Mouse (Mus musculus): ENCODE results near the gene Vac14.
A peak's percentile ranks its signal among the peaks of the same experiment; 100 is the strongest.

Gene Vac14

DNA sequence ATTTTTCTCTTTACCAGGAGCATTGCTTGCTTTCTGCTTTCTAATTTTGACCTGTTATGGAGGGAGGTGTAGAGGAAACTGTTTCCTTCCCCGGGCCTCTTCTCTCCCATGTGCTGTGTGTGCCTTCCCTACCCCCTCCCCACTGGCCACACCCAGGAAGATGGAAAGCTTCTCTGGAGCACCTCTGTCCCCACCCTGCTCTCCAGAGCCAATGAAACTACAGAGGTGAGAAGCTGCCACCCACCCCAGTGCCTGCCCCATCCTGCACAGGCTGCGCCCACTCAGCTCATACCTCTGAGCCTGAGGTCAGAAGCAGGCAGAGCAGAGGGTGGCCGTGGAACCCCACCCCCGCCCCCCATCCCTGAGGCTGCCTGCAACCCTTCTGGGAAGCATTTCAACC is 136.3 kb downstream of the Vac14 start:
- no peak for DNase-seq

DNA sequence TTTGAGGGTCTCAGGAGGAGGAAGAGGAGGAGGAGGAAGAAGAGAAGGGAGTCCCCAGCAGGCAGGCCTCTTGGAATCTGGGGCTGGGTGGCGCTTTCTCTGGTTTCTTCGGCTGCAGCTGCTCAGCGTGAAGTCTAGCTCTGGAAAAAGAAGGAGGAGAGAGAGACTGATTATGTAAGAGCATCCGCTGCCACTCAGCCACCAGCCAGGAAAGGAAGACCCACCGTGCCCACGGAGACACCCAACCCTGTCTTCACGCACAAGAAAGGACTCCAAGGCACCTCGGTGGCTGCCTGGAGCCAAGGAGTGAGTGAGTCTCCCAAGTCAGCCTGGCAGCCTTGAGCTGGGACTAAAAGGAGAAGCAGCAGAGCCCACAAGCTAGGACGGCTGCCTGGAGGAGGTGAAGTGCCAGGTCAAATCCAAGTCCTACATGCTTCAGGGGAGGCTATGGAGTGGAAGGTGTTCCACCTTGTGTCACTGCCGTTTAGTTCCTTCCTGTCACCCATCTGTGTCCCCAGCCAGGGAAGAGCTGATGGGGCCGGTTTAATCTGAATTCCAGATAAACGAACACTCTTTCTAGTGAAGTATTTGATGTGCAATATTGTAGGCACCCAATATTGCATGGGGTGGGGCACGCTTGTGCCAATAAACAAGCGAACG is 137.3 kb downstream of the Vac14 start:
- DNase-seq, result no peak

GRCm38 (mm10) chr8:110756196-110756595 is 137.8 kb downstream of the Vac14 start:
- no peak for DNase-seq

DNA sequence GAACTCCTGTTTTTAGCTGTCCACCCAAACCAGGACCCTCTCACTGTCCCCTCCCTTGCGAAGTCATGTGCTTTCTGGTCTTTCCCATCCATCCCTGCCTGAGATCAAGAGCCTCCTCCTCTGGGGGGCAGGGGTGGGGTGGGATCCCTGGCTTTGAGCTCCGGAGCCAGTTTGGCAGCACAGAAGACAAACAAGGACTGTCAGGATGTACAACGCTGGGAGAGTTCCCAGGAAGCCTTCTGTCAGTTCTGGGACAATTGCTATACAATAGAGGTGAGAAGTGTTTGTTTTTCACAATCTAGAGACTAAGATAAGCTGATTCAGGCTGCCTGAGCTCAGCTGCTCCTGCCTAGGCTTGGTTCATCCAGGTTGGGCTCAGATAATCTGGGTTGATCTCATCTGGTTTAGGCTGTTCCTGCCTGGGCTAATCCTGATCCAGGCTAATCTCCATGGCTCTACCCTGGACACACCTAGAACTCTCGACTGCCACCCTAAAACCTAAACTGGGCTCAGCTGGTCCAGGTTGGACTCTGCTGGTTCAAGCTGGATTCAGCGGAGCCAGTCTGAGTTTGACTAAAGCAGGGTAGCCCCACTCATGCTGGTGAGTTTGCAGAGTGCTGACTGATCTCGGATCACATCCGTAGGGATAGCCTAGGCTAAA is 142.0 kb downstream of the Vac14 start:
- no peak for DNase-seq

GRCm38 (mm10) chr8:110761185-110761584 is 142.8 kb downstream of the Vac14 start:
- peak; percentile 73 to 78 for DNase-seq

DNA sequence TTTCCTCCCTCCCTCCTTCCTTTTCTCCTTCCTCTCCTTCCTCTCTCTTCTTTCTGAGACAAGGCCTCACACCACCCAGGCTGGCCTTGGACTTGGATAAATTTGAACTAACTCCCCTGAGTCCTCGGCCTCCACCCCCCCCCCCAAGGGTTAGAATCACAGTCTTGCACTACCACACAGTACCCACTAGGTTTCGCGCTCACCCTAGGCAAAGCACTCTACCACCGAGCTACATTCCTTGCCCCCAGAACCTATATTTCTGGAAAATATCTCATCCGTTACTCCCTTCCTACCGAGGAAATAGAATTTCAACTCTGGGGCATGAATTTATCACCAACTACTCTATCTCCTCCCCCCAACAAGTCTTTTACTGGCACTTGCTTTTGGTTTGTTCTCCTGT is 143.6 kb downstream of the Vac14 start:
- no peak for DNase-seq

DNA sequence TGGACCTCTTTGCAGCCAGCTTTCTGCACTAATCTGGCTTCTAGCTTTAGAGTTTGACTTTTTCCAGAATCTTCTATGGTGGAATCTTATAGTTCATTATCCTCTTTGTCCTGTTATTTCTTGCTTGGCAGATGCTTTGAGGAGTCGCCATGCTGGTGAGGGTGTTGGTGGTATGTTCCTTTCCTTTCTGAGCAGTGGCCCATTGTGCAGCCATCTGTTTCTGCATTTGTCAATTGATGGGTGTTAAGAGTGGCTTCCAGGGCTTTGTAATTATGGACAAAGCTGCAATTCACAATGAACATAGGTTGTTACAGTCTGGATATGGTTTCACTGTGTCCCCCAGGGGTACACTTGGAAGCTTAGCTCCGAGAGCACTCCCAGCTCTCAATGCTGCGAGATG is 146.3 kb downstream of the Vac14 start:
- DNase-seq, result no peak

DNA sequence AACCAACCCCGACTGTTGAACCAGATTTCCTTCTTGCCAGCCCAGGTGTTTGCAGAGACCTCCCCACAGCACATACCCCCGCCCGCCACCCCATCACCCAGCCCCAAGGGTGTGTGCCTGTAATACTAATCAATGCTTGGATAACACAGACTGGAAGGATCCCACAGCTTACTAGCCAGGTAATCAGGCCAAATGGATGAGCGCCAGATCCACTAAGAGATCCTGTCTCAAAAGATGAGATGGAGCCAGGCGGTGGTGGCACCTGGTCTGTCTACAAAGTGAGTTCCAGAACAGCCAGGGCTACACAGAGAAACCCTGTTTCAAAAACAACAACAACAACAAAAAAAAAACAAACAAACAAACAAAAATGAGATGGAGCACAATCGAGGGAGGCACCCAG is 148.9 kb downstream of the Vac14 start:
- no peak for DNase-seq

All from kidney, adult 8-10 months (tissue).